Mouse (Mus musculus): ENCODE results near the gene Oaz2. TPM values are rescaled to one million over a fixed set of nuclear protein-coding genes. Genes with fewer than 3 reads are reported as not detected.
"Not testable (repeated sequence)": the region's sequence is repeated elsewhere in the genome, so short reads cannot be mapped to it uniquely, and the experiment has no call there.

Gene Oaz2
- total and polyA plus RNA-seq, 3 experiments = 16.2 to 85.7 (median 39.3) TPM

GRCm38 (mm10) chr9:65645984-65646383 is 21.8 kb upstream of the Oaz2 start:
- Histone ChIP-seq H3K36me3 (replicated peaks) (no peaks in the 10 kb centered on the region), H3K4me3 (ENCODE audit: low read depth, low read length) (no peak overlapping the region), H3K9me3 (replicated peaks) (no peaks in the 10 kb centered on the region), H3K4me1 (ENCODE audit: insufficient read depth, low read depth, low read length) (no peaks in the 10 kb centered on the region), H3K27me3 (ENCODE audit: insufficient read depth, low read length) (peaks cover 61% of the 10 kb centered on the region)
- TF ChIP-seq TAL1 (conservative IDR thresholded peaks at IDR 0.05; ENCODE audit: low read depth, low read length) = no peak
- no peak for TF ChIP-seq GATA2 (IDR thresholded peaks at IDR 0.05; ENCODE audit: borderline replicate concordance, low read depth, low read length)
- no peak for TF ChIP-seq CTCF (IDR thresholded peaks at IDR 0.05; ENCODE audit: low read depth, low read length)
- no peak for TF ChIP-seq GATA1 (IDR thresholded peaks at IDR 0.05; ENCODE audit: borderline replicate concordance, low read length)
- TF ChIP-seq POLR2AphosphoS5 (IDR thresholded peaks at IDR 0.05; ENCODE audit: insufficient replicate concordance, low read depth, low read length) = no peak
- no peak for DNase-seq (ENCODE audit: low spot score)
- ATAC-seq (ENCODE audit: extremely low read depth, insufficient number of reproducible peaks, low FRiP score, poor library complexity, severe bottlenecking) = no peak

GRCm38 (mm10) chr9:65646782-65647181 is 21.0 kb upstream of the Oaz2 start:
- Histone ChIP-seq H3K36me3 (replicated peaks) (no peaks in the 10 kb centered on the region), H3K9me3 (replicated peaks) (no peaks in the 10 kb centered on the region), H3K4me1 (ENCODE audit: insufficient read depth, low read depth, low read length) (no peaks in the 10 kb centered on the region), H3K27me3 (ENCODE audit: insufficient read depth, low read length) (peaks cover 60% of the 10 kb centered on the region), H3K4me3 (ENCODE audit: low read depth, low read length) (no peak overlapping the region)
- TF ChIP-seq POLR2AphosphoS5 (IDR thresholded peaks at IDR 0.05; ENCODE audit: insufficient replicate concordance, low read depth, low read length) = no peak
- TF ChIP-seq GATA2 (IDR thresholded peaks at IDR 0.05; ENCODE audit: borderline replicate concordance, low read depth, low read length) = no peak
- TF ChIP-seq TAL1 (conservative IDR thresholded peaks at IDR 0.05; ENCODE audit: low read depth, low read length) = no peak
- TF ChIP-seq GATA1 (IDR thresholded peaks at IDR 0.05; ENCODE audit: borderline replicate concordance, low read length) = no peak
- TF ChIP-seq CTCF (IDR thresholded peaks at IDR 0.05; ENCODE audit: low read depth, low read length) = no peak
- no peak for DNase-seq (ENCODE audit: low spot score)
- no peak for ATAC-seq (ENCODE audit: extremely low read depth, insufficient number of reproducible peaks, low FRiP score, poor library complexity, severe bottlenecking)

- Histone ChIP-seq H3K4me1 (ENCODE audit: insufficient read depth, low read depth, low read length) (no peaks in the 10 kb centered on the region), H3K36me3 (replicated peaks) (no peaks in the 10 kb centered on the region), H3K27me3 (ENCODE audit: insufficient read depth, low read length) (peaks cover 51% of the 10 kb centered on the region), H3K9me3 (replicated peaks) (no peaks in the 10 kb centered on the region), H3K4me3 (ENCODE audit: low read depth, low read length) (no peak overlapping the region)
- TF ChIP-seq TAL1 (conservative IDR thresholded peaks at IDR 0.05; ENCODE audit: low read depth, low read length) = no peak
- no peak for TF ChIP-seq GATA2 (IDR thresholded peaks at IDR 0.05; ENCODE audit: borderline replicate concordance, low read depth, low read length)
- TF ChIP-seq CTCF (IDR thresholded peaks at IDR 0.05; ENCODE audit: low read depth, low read length) = no peak
- no peak for TF ChIP-seq POLR2AphosphoS5 (IDR thresholded peaks at IDR 0.05; ENCODE audit: insufficient replicate concordance, low read depth, low read length)
- no peak for TF ChIP-seq GATA1 (IDR thresholded peaks at IDR 0.05; ENCODE audit: borderline replicate concordance, low read length)
- no peak for ATAC-seq (ENCODE audit: extremely low read depth, insufficient number of reproducible peaks, low FRiP score, poor library complexity, severe bottlenecking)
- no peak for DNase-seq (ENCODE audit: low spot score)
Measured at GRCm38 (mm10) chr9:65648730-65649129, 19.1 kb upstream of the Oaz2 start.

- Histone ChIP-seq H3K4me1 (ENCODE audit: insufficient read depth, low read depth, low read length) (no peaks in the 10 kb centered on the region), H3K9me3 (replicated peaks) (no peaks in the 10 kb centered on the region), H3K4me3 (ENCODE audit: low read depth, low read length) (no peak overlapping the region), H3K36me3 (replicated peaks) (no peaks in the 10 kb centered on the region), H3K27me3 (ENCODE audit: insufficient read depth, low read length) (peaks cover 50% of the 10 kb centered on the region)
- DNase-seq (ENCODE audit: low spot score) = no peak
- no peak for ATAC-seq (ENCODE audit: extremely low read depth, insufficient number of reproducible peaks, low FRiP score, poor library complexity, severe bottlenecking)
- no peak for TF ChIP-seq POLR2AphosphoS5 (IDR thresholded peaks at IDR 0.05; ENCODE audit: insufficient replicate concordance, low read depth, low read length)
- no peak for TF ChIP-seq GATA2 (IDR thresholded peaks at IDR 0.05; ENCODE audit: borderline replicate concordance, low read depth, low read length)
- no peak for TF ChIP-seq GATA1 (IDR thresholded peaks at IDR 0.05; ENCODE audit: borderline replicate concordance, low read length)
- no peak for TF ChIP-seq CTCF (IDR thresholded peaks at IDR 0.05; ENCODE audit: low read depth, low read length)
Measured at GRCm38 (mm10) chr9:65649997-65650396, 17.8 kb upstream of the Oaz2 start.

- not testable (repeated sequence) for H3K4me1 ChIP-seq (ENCODE audit: insufficient read depth, low read depth, low read length)
Measured at GRCm38 (mm10) chr9:65651957-65652356, 15.8 kb upstream of the Oaz2 start.

GRCm38 (mm10) chr9:65653741-65654140 is 14.1 kb upstream of the Oaz2 start:
- Histone ChIP-seq H3K4me1 (ENCODE audit: insufficient read depth, low read depth, low read length) (peaks cover 5% of the 10 kb centered on the region), H3K4me3 (ENCODE audit: low read depth, low read length) (no peak overlapping the region), H3K9me3 (replicated peaks) (no peaks in the 10 kb centered on the region), H3K27me3 (ENCODE audit: insufficient read depth, low read length) (peaks cover 54% of the 10 kb centered on the region), H3K36me3 (replicated peaks) (no peaks in the 10 kb centered on the region)
- no peak for TF ChIP-seq GATA1 (IDR thresholded peaks at IDR 0.05; ENCODE audit: borderline replicate concordance, low read length)
- ATAC-seq (ENCODE audit: extremely low read depth, insufficient number of reproducible peaks, low FRiP score, poor library complexity, severe bottlenecking) (no peak), DNase-seq (ENCODE audit: low spot score) (no peak)

More at GRCm38 (mm10) chr9:65651957-65652356, 15.8 kb upstream of the Oaz2 start:
- not testable (repeated sequence) for ATAC-seq (ENCODE audit: extremely low read depth, insufficient number of reproducible peaks, low FRiP score, poor library complexity, severe bottlenecking); H3K4me3 ChIP-seq (ENCODE audit: low read depth, low read length); H3K36me3 ChIP-seq (replicated peaks); DNase-seq (ENCODE audit: low spot score); H3K9me3 ChIP-seq (replicated peaks)
- peaks cover 46% of the 10 kb centered on the region for H3K27me3 ChIP-seq (ENCODE audit: insufficient read depth, low read length)

- DNase-seq (ENCODE audit: low spot score) = no peak
- peaks cover 5% of the 10 kb centered on the region for H3K4me1 ChIP-seq (ENCODE audit: insufficient read depth, low read depth, low read length)
- no peak overlapping the region for H3K4me3 ChIP-seq (ENCODE audit: low read depth, low read length)
- H3K9me3 ChIP-seq (replicated peaks) = no peaks in the 10 kb centered on the region
- peaks cover 55% of the 10 kb centered on the region for H3K27me3 ChIP-seq (ENCODE audit: insufficient read depth, low read length)
- no peaks in the 10 kb centered on the region for H3K36me3 ChIP-seq (replicated peaks)
- no peak for TF ChIP-seq GATA2 (IDR thresholded peaks at IDR 0.05; ENCODE audit: borderline replicate concordance, low read depth, low read length)
- no peak for TF ChIP-seq POLR2AphosphoS5 (IDR thresholded peaks at IDR 0.05; ENCODE audit: insufficient replicate concordance, low read depth, low read length)
- no peak for TF ChIP-seq GATA1 (IDR thresholded peaks at IDR 0.05; ENCODE audit: borderline replicate concordance, low read length)
- no peak for TF ChIP-seq TAL1 (conservative IDR thresholded peaks at IDR 0.05; ENCODE audit: low read depth, low read length)
- TF ChIP-seq CTCF (IDR thresholded peaks at IDR 0.05; ENCODE audit: low read depth, low read length) = no peak
- ATAC-seq (ENCODE audit: extremely low read depth, insufficient number of reproducible peaks, low FRiP score, poor library complexity, severe bottlenecking) = no peak
Measured at GRCm38 (mm10) chr9:65654700-65655237, 13.0 kb upstream of the Oaz2 start.

Data from G1E (cell line).